Mouse (Mus musculus): ENCODE results near the gene Chfr. TPM values are rescaled to one million over a fixed set of nuclear protein-coding genes. Genes with fewer than 3 reads are reported as not detected.

The Chfr gene
- polyA plus RNA-seq, 1 experiment = 65.1 TPM

- WGBS = 34% methylated on average over 25 of the region's 25 CpGs
- Histone ChIP-seq H3K27ac (ENCODE audit: insufficient read depth, low read depth, low read length) (no peak within 1 kb of the TSS), H3K4me3 (ENCODE audit: low read depth, low read length) (no peak within 1 kb of the TSS)
These were observed 35.7 kb upstream of the Chfr start, which contains the start of gene Plcxd1 for GRCm38 (mm10) chr5:110099656-110100580. Gene Plcxd1, plus strand, starts transcription at chr5:110099969.

GRCm38 (mm10) chr5:110100921-110101631 is 34.6 kb upstream of the Chfr start:
- Histone ChIP-seq H3K4me1 (ENCODE audit: control insufficient read depth, insufficient read depth, insufficient read length, low read length) (peaks cover 15% of the 10 kb centered on the region), H3K27ac (ENCODE audit: insufficient read depth, low read depth, low read length) (no peak overlapping the region), H3K27me3 (ENCODE audit: control insufficient read depth, insufficient read depth, low read length) (no peaks in the 10 kb centered on the region), H3K4me3 (ENCODE audit: low read depth, low read length) (peak overlapping the region; percentile 47), H3K36me3 (ENCODE audit: control insufficient read depth, insufficient read depth, low read length) (peaks cover 28% of the 10 kb centered on the region)
- TF ChIP-seq POLR2A (IDR thresholded peaks at IDR 0.05; ENCODE audit: low read depth, low read length) (no peak), CTCF (IDR thresholded peaks at IDR 0.05; ENCODE audit: extremely low read depth, insufficient read length, insufficient replicate concordance, low read depth, low read length) (no peak)
- 3% methylated on average over 33 of the region's 37 CpGs for WGBS

More at GRCm38 (mm10) chr5:110099656-110100580, 35.7 kb upstream of the Chfr start, which contains the start of gene Plcxd1:
- TF ChIP-seq POLR2A (IDR thresholded peaks at IDR 0.05; ENCODE audit: low read depth, low read length) = no peak
- TF ChIP-seq CTCF (IDR thresholded peaks at IDR 0.05; ENCODE audit: extremely low read depth, insufficient read length, insufficient replicate concordance, low read depth, low read length) = no peak
- Histone ChIP-seq H3K27me3 (ENCODE audit: control insufficient read depth, insufficient read depth, low read length) (no peaks in the 10 kb centered on the region), H3K36me3 (ENCODE audit: control insufficient read depth, insufficient read depth, low read length) (peaks cover 19% of the 10 kb centered on the region), H3K4me1 (ENCODE audit: control insufficient read depth, insufficient read depth, insufficient read length, low read length) (peaks cover 15% of the 10 kb centered on the region)

- H3K27ac ChIP-seq (ENCODE audit: insufficient read depth, low read depth, low read length) = no peak overlapping the region
- H3K4me3 ChIP-seq (ENCODE audit: low read depth, low read length) = peak overlapping the region; percentile 47
- H3K36me3 ChIP-seq (ENCODE audit: control insufficient read depth, insufficient read depth, low read length) = peaks cover 29% of the 10 kb centered on the region
- H3K27me3 ChIP-seq (ENCODE audit: control insufficient read depth, insufficient read depth, low read length) = no peaks in the 10 kb centered on the region
- 22% methylated on average over 34 of the region's 34 CpGs for WGBS
- no peak for TF ChIP-seq CTCF (IDR thresholded peaks at IDR 0.05; ENCODE audit: extremely low read depth, insufficient read length, insufficient replicate concordance, low read depth, low read length)
- TF ChIP-seq POLR2A (IDR thresholded peaks at IDR 0.05; ENCODE audit: low read depth, low read length) = no peak
- peaks cover 19% of the 10 kb centered on the region for H3K4me1 ChIP-seq (ENCODE audit: control insufficient read depth, insufficient read depth, insufficient read length, low read length)
These were observed 33.8 kb upstream of the Chfr start for GRCm38 (mm10) chr5:110101716-110102347.

- H3K4me3 ChIP-seq (ENCODE audit: low read depth, low read length) = no peak overlapping the region
- peaks cover 21% of the 10 kb centered on the region for H3K4me1 ChIP-seq (ENCODE audit: control insufficient read depth, insufficient read depth, insufficient read length, low read length)
- no peak overlapping the region for H3K27ac ChIP-seq (ENCODE audit: insufficient read depth, low read depth, low read length)
- WGBS = 90% methylated on average over 13 of the region's 13 CpGs
- H3K36me3 ChIP-seq (ENCODE audit: control insufficient read depth, insufficient read depth, low read length) = peaks cover 29% of the 10 kb centered on the region
- no peaks in the 10 kb centered on the region for H3K27me3 ChIP-seq (ENCODE audit: control insufficient read depth, insufficient read depth, low read length)
- no peak for TF ChIP-seq POLR2A (IDR thresholded peaks at IDR 0.05; ENCODE audit: low read depth, low read length)
- no peak for TF ChIP-seq CTCF (IDR thresholded peaks at IDR 0.05; ENCODE audit: extremely low read depth, insufficient read length, insufficient replicate concordance, low read depth, low read length)
These were observed 33.2 kb upstream of the Chfr start for GRCm38 (mm10) chr5:110102429-110102828.

GRCm38 (mm10) chr5:110102853-110103625 is 32.6 kb upstream of the Chfr start:
- WGBS = 95% methylated on average over 19 of the region's 19 CpGs
- Histone ChIP-seq H3K27me3 (ENCODE audit: control insufficient read depth, insufficient read depth, low read length) (no peaks in the 10 kb centered on the region), H3K4me1 (ENCODE audit: control insufficient read depth, insufficient read depth, insufficient read length, low read length) (peaks cover 21% of the 10 kb centered on the region), H3K4me3 (ENCODE audit: low read depth, low read length) (no peak overlapping the region), H3K27ac (ENCODE audit: insufficient read depth, low read depth, low read length) (no peak overlapping the region), H3K36me3 (ENCODE audit: control insufficient read depth, insufficient read depth, low read length) (peaks cover 29% of the 10 kb centered on the region)
- TF ChIP-seq CTCF (IDR thresholded peaks at IDR 0.05; ENCODE audit: extremely low read depth, insufficient read length, insufficient replicate concordance, low read depth, low read length) (no peak), POLR2A (IDR thresholded peaks at IDR 0.05; ENCODE audit: low read depth, low read length) (no peak)

GRCm38 (mm10) chr5:110103901-110104615 is 31.6 kb upstream of the Chfr start:
- Histone ChIP-seq H3K27ac (ENCODE audit: insufficient read depth, low read depth, low read length) (no peak overlapping the region), H3K4me1 (ENCODE audit: control insufficient read depth, insufficient read depth, insufficient read length, low read length) (peaks cover 21% of the 10 kb centered on the region), H3K4me3 (ENCODE audit: low read depth, low read length) (no peak overlapping the region), H3K36me3 (ENCODE audit: control insufficient read depth, insufficient read depth, low read length) (peaks cover 29% of the 10 kb centered on the region), H3K27me3 (ENCODE audit: control insufficient read depth, insufficient read depth, low read length) (no peaks in the 10 kb centered on the region)
- WGBS = 95% methylated on average over 27 of the region's 27 CpGs
- TF ChIP-seq POLR2A (IDR thresholded peaks at IDR 0.05; ENCODE audit: low read depth, low read length) (no peak), CTCF (IDR thresholded peaks at IDR 0.05; ENCODE audit: extremely low read depth, insufficient read length, insufficient replicate concordance, low read depth, low read length) (no peak)

All from small intestine, adult 2 months (tissue).